Comparison of ENCODE assay signal across 10 mouse cellular contexts in the genomic region with DNA sequence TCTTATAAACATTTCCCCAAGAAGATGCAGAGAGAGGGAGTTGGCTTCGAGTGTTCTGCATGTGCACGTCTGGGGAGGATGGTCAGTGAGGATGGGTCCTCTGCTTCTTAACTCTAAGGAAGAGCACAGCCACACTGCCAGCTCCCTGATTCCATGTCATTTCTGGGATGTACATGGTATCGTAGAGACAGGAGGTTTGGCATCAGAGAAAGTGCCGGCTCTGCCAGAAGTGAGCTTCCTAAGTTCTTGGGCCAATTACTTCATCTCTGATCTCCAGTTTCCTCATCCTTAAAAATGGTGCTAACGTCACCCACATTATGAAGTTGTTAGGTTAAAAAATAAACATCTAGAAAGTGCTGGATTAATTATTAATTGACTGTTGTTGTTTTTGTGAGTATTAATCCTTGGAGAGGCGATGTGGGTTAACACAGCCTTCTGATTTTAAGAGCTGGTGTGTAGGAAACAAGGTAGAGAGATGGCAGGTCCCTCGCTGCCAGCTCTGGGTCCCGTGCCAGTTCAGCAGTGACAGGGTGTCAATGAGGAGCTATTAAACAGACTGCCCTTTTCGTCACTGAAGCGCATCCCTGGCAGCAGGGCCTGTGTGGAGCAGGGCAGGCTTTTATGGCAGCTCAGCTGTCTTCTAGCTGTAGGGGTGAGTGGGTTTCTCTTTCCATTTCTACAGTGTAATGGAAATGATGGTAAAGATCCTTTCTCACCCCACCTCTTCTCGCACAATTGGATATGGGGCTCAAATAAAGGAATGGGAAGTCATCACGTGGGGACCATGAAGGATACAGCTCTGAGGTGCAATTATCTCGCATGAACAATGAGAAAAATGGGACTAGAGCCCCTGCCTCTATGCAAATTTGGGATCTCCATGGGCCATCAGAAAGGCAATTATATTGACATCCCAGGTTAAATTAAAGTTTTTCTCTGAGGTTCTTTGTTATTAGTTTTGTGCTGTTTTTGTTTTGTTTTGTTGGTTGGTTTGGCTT.
A peak's percentile ranks its signal among the peaks of the same experiment; 100 is the strongest.
DNase-seq lines count a peak whose midpoint lies in the region; ATAC-seq lines count a peak whose summit lies in the region.
"Had no signal": no experiment of that assay in that cellular context is flagged by ENCODE, and none has a peak within 500 bp of the region (broad histone marks: within the 10 kb centered on the region; RNA-seq: fewer than 3 reads in every experiment).

No protein-coding gene starts in this region.

- H3K9me3 ChIP-seq in forebrain, embryonic 11.5 days (ENCODE audit: control insufficient read depth, low read length): no peaks in the 10 kb centered on the region
- H3K9me3 ChIP-seq in forebrain, embryonic 10.5 days: no peaks in the 10 kb centered on the region
- no peaks in the 10 kb centered on the region for H3K9me3 ChIP-seq in midbrain, embryonic 15.5 days

- H3K9ac ChIP-seq in forebrain, embryonic 11.5 days (ENCODE audit: low read length): no peak overlapping the region
- no peak overlapping the region for H3K9ac ChIP-seq in midbrain, embryonic 15.5 days

- no peaks in the 10 kb centered on the region for H3K27me3 ChIP-seq in forebrain, embryonic 11.5 days (ENCODE audit: control insufficient read depth, insufficient read depth, low read length)
- no peaks in the 10 kb centered on the region for H3K27me3 ChIP-seq in forebrain, embryonic 10.5 days (ENCODE audit: poor library complexity, severe bottlenecking)
- H3K27me3 ChIP-seq in midbrain, embryonic 15.5 days (replicated peaks): no peaks in the 10 kb centered on the region

- DNase-seq in forebrain, embryonic 11.5 days (ENCODE audit: low spot score): no peak
- no peak for DNase-seq in forebrain, embryonic 10.5 days (ENCODE audit: extremely low spot score, low spot score)
- DNase-seq in cerebellum, postnatal 14 days: peak; percentile 83 to 88
- DNase-seq in kidney, adult 11 months: peak; percentile 33
- DNase-seq in layer of hippocampus, adult 11-12 months (ENCODE audit: low spot score): no peak
- DNase-seq in ovary, adult 18-20 months (ENCODE audit: low spot score): no peak
- DNase-seq: layer of hippocampus, postnatal 36 days; spleen, adult 18-20 months had no signal

- 75% methylated on average over 13 of the region's 13 CpGs for WGBS in forebrain, embryonic 11.5 days
- WGBS in forebrain, embryonic 10.5 days: 83% methylated on average over 13 of the region's 13 CpGs
- WGBS in midbrain, embryonic 15.5 days: 53% methylated on average over 13 of the region's 13 CpGs

- 0 out of 2 replicates have a peak overlapping the region, but pooled peaks have one; percentile 25 for H3K27ac ChIP-seq in forebrain, embryonic 11.5 days (ENCODE audit: low read depth, low read length)
- H3K27ac ChIP-seq in forebrain, embryonic 10.5 days: no peak overlapping the region
- H3K27ac ChIP-seq in midbrain, embryonic 15.5 days: peak overlapping the region; percentile 40; the same call in 1 of the 2 replicates

- no peaks in the 10 kb centered on the region for H3K36me3 ChIP-seq in forebrain, embryonic 11.5 days (ENCODE audit: control insufficient read depth, insufficient read depth, low read length)
- no peaks in the 10 kb centered on the region; the same call in 1 of the 2 replicates for H3K36me3 ChIP-seq in forebrain, embryonic 10.5 days (replicated peaks)
- no peaks in the 10 kb centered on the region for H3K36me3 ChIP-seq in midbrain, embryonic 15.5 days (replicated peaks)

- H3K4me3 ChIP-seq in forebrain, embryonic 11.5 days (ENCODE audit: low read depth, low read length): no peak overlapping the region
- H3K4me3 ChIP-seq in forebrain, embryonic 10.5 days: no peak overlapping the region
- no peak overlapping the region for H3K4me3 ChIP-seq in midbrain, embryonic 15.5 days

- no peak overlapping the region for H3K4me2 ChIP-seq in forebrain, embryonic 11.5 days (ENCODE audit: low read depth, low read length, severe bottlenecking)
- no peak overlapping the region for H3K4me2 ChIP-seq in midbrain, embryonic 15.5 days

- no peak for ATAC-seq in forebrain, embryonic 11.5 days (replicated peaks; ENCODE audit: low FRiP score)
- peak; percentile 48; the same call in 1 of the 2 replicates for ATAC-seq in midbrain, embryonic 15.5 days (replicated peaks)
- ATAC-seq in inflammation-experienced regulatory T-cells, adult 6 months: no peak

- H3K4me1 ChIP-seq in forebrain, embryonic 11.5 days (replicated peaks; ENCODE audit: control insufficient read depth, insufficient read depth, low read length): peaks cover 4% of the 10 kb centered on the region
- peaks cover 35% of the 10 kb centered on the region for H3K4me1 ChIP-seq in forebrain, embryonic 10.5 days
- H3K4me1 ChIP-seq in midbrain, embryonic 15.5 days: peaks cover 28% of the 10 kb centered on the region

Comparison
In these comparisons a context has a peak if more than half of its experiments do, and no peak if none do; other contexts are left out.
1. DNase-seq: peak in cerebellum, postnatal 14 days (2 of 2) and kidney, adult 11 months (single experiment); none in forebrain, embryonic 11.5 days (single experiment), forebrain, embryonic 10.5 days (single experiment), layer of hippocampus, adult 11-12 months (single experiment) and ovary, adult 18-20 months (single experiment).